Mouse (Mus musculus) thymus, adult 2 months (tissue): ENCODE measurements at regions not wholly inside any gene's neighbourhood (a gene's known extent, or its start where the extent isn't known, plus 50 kb on each side); places are given as distances from the start of the nearest gene placed in this dataset.

ENCODE experiments used
- DNase-seq: peaks from one replicate; pipeline ENCODE4 v3.0.0; 2021
- H3K27ac ChIP-seq: fragments of 200-500 bp; 2 replicates; pipeline ENCODE4 v1.5.1; 2012; ENCODE audit warnings: low read length, control low read depth; ENCODE audit not compliant: control insufficient read depth, insufficient read depth
- H3K27me3 ChIP-seq: fragments of 200-500 bp; 2 replicates; pipeline ENCODE4 v1.6.1; 2012; ENCODE audit warnings: mild to moderate bottlenecking, low read length, moderate library complexity, mixed read lengths; ENCODE audit not compliant: control insufficient read depth, insufficient read depth
- H3K36me3 ChIP-seq: fragments of 200-500 bp; 2 replicates; pipeline ENCODE4 v1.6.1; 2012; ENCODE audit warnings: mild to moderate bottlenecking, low read length, moderate library complexity; ENCODE audit not compliant: control insufficient read depth, insufficient read depth
- H3K4me1 ChIP-seq: fragments of 200-500 bp; replicated peaks from 2 replicates; pipeline ENCODE4 v1.6.1; 2012; ENCODE audit warnings: low read length; ENCODE audit not compliant: control insufficient read depth, insufficient read depth
- H3K4me3 ChIP-seq: fragments of 200-500 bp; 2 replicates; pipeline ENCODE4 v1.5.1; 2012; ENCODE audit warnings: mild to moderate bottlenecking, low read length, control low read depth, moderate library complexity; ENCODE audit not compliant: control insufficient read depth, insufficient read depth
- CTCF ChIP-seq: fragments of 200-500 bp; IDR thresholded peaks from 2 replicates; pipeline ENCODE4 v1.5.1; 2012; ENCODE audit warnings: mild to moderate bottlenecking, control low read depth, low read length, moderate library complexity, borderline replicate concordance; ENCODE audit not compliant: control insufficient read depth, poor library complexity, insufficient read depth; ENCODE audit errors: extremely low read depth
- POLR2A ChIP-seq: fragments of 200-500 bp; IDR thresholded peaks from 2 replicates; pipeline ENCODE4 v1.6.1; 2012; ENCODE audit warnings: mild to moderate bottlenecking, low read length, control low read depth, moderate library complexity; ENCODE audit not compliant: control insufficient read depth, poor library complexity, insufficient read depth; ENCODE audit errors: extremely low read depth
- WGBS: fragments of 180-500 bp; shearing (Covaris S2); methylation state at CpG from one replicate; pipeline ENCODE4 v1.1.7; 2018; 5-methylcytosine and 5-hydroxymethylcytosine counted together

DNA sequence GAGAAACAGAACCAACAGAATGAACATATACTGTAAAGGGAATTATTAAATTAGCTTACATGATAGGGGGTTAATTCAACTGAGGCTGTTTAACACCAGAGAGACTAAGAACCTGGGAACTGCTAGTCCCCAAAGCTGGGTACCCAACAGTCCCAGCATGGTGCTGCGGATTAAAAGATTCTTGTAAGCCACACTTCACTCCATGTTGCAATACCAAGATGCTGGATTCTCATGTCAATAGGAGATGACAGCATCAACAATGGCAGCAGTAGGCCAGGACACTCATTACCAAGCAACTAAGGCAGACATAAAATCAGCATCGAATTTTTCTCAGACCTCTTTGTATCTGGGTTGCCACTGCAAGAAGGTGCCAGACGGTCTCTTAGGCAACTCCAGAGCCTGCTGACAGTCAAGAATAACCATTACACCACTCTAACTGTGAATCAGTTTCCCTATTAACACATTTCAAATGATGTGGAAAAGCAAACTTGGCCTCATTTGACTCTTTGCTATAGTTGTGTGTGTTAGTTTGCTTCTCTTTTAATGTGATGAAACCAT is 79.1 kb upstream of the Gls start:
- H3K4me1 ChIP-seq: no peaks in the 10 kb centered on the region
- H3K4me3 ChIP-seq: no peak overlapping the region
- H3K27me3 ChIP-seq: no peaks in the 10 kb centered on the region
- no peak overlapping the region for H3K27ac ChIP-seq
- 94% methylated on average over 3 of the region's 3 CpGs for WGBS
- DNase-seq: no peak
- TF ChIP-seq POLR2A: no peak
- no peak for TF ChIP-seq CTCF
- H3K36me3 ChIP-seq: no peaks in the 10 kb centered on the region

DNA sequence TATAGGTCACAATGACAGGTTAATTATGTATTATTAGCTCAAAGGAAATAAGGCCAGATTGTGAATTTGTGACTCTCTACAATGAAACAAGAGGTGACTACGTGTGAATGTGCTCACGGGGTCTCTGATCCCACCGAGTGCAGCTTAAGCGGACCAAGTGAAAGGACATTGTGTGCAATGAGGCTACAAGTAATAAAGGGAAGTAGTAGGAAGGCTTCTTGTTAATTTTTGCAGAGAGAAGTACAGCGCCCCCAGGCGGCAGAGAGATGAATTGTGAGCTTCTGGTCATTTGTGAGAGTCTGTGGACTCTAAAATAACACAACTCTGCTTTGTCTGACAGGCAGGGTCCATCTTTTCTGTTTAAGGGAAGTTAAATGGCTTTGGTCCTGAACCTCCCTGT is 73.9 kb upstream of the Gls start:
- no peak for TF ChIP-seq CTCF
- TF ChIP-seq POLR2A: no peak

DNA sequence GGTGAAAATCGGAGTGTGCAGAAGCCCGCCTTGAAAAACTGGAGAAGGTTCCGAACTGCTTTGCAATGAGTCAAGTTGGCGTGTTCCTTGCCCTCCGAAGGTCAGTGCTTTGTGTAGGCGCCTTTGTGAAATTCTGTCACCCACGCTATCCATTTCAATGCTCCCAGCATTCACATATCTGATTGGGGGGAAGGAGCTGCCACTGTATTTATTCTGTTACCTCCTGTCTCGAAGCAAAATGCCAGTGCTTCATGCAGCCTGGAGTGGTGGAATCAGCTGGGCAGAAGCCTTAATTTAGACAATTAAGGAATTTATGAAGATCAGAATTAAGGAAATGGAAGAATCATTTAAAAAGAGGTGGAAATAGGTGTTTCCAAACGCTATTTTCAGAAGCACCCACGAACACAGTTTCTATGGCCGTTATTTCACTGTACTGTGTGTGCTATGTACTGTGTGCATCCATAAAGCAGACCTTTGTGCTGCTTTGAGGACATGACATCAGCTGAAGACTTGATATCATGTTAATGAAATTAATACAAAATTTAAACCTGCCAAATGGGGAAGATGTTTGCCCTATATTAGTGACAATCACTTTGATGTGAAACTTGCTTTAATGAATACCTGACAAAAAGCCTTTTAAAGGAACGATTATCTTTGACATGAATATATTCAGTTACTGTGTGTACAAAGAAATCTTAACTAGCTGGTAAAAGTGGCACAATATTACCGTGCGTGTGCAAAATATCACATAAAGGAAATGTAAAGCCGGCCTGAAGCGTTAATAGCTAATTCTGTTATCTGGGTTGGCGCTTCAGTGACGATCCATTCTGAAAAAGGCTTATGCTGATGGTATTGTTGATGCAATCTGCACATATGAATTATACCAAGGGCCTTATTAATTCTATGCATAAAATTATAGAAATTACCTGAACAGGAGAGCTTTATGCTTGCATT is 72.9 kb upstream of the Gls start:
- 96% methylated on average over 18 of the region's 18 CpGs for WGBS
- DNase-seq: no peak
- Histone ChIP-seq H3K36me3 (no peaks in the 10 kb centered on the region), H3K4me3 (no peak overlapping the region), H3K27me3 (no peaks in the 10 kb centered on the region), H3K4me1 (no peaks in the 10 kb centered on the region), H3K27ac (no peak overlapping the region)
- TF ChIP-seq POLR2A: no peak
- no peak for TF ChIP-seq CTCF

More for the DNA sequence above, 73.9 kb upstream of the Gls start:
- WGBS: 72% methylated on average over 6 of the region's 6 CpGs
- Histone ChIP-seq H3K4me1 (no peaks in the 10 kb centered on the region), H3K4me3 (no peak overlapping the region), H3K36me3 (no peaks in the 10 kb centered on the region), H3K27me3 (no peaks in the 10 kb centered on the region), H3K27ac (no peak overlapping the region)
- no peak for DNase-seq

- DNase-seq: peak; percentile 70
- H3K4me3 ChIP-seq: no peak overlapping the region
- 12% methylated on average over 6 of the region's 6 CpGs for WGBS
Measured at GRCm38 (mm10) chr1:52302557-52302956, 69.5 kb upstream of the Gls start.

DNA sequence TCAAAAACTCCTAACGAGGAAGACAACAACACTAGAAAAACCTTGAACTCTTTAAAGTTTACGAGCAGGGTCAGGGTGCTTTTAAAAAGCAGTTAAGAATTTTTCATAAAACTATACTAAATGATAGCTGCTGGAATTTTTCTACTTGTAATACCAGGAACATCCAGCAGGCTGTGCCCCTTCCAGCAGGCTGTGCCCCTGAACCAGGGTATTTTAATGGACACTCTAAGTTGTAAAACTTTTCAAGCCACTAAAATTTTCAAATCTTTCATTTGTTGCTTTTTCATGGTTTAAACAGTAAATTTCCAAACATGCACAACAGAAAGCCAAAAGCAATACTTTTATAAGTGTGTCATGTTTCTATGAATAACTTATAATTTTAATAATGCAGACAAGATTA is 68.2 kb upstream of the Gls start:
- Histone ChIP-seq H3K27ac (no peak overlapping the region), H3K36me3 (no peaks in the 10 kb centered on the region), H3K27me3 (no peaks in the 10 kb centered on the region), H3K4me3 (no peak overlapping the region), H3K4me1 (no peaks in the 10 kb centered on the region)
- 83% methylated on average over 2 of the region's 2 CpGs for WGBS
- DNase-seq: peak; percentile 54
- TF ChIP-seq CTCF: no peak

More at GRCm38 (mm10) chr1:52302557-52302956, 69.5 kb upstream of the Gls start:
- TF ChIP-seq CTCF: no peak
- no peak for TF ChIP-seq POLR2A
- no peaks in the 10 kb centered on the region for H3K36me3 ChIP-seq
- H3K27me3 ChIP-seq: no peaks in the 10 kb centered on the region
- no peak overlapping the region for H3K27ac ChIP-seq
- no peaks in the 10 kb centered on the region for H3K4me1 ChIP-seq

DNA sequence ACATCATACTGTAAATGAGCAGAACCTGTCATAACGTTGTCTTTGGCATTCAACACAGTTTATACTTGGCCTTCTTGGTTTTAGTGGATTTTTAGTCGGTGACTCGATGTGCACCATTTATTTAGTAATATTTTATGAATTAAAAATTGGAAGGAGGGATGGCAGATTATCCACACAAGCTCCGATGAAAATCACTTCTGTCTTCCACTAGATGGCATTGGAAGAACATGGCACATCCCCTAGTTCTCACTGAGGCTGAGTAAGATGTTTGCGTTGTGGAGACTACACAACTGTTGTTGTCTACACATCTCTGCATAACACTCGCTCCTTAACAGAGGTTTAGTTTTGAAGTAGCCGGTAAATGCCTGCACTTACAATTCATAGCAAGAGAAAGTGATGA is 66.5 kb upstream of the Gls start:
- Histone ChIP-seq H3K4me3 (no peak overlapping the region), H3K4me1 (no peaks in the 10 kb centered on the region), H3K36me3 (no peaks in the 10 kb centered on the region), H3K27ac (no peak overlapping the region), H3K27me3 (no peaks in the 10 kb centered on the region)
- no peak for TF ChIP-seq CTCF
- TF ChIP-seq POLR2A: no peak
- no peak for DNase-seq
- WGBS: 89% methylated on average over 7 of the region's 7 CpGs
